Mouse (Mus musculus) liver, embryonic 16.5 days (tissue): ENCODE results near the gene Ubxn6. TPM values are rescaled to one million over a fixed set of nuclear protein-coding genes. Genes with fewer than 3 reads are reported as not detected.
"Not testable (repeated sequence)": the region's sequence is repeated elsewhere in the genome, so short reads cannot be mapped to it uniquely, and the experiment has no call there.

Experiments used
- ATAC-seq: fragments of 200-750 bp; cut with Nextera tagmentation; 2 replicates; pipeline ENCODE4 v1.8.0; 2017; ENCODE audit warnings: low read depth, mild to moderate bottlenecking, moderate number of reproducible peaks, moderate library complexity
- H3K27ac ChIP-seq: fragments of 300-500 bp; sonication (generic); 2 replicates; pipeline ENCODE4 v1.5.1; 2014; ENCODE audit warnings: mild to moderate bottlenecking, low read length
- H3K27me3 ChIP-seq: fragments of 300-500 bp; sonication (generic); 2 replicates; pipeline ENCODE4 v1.6.1; 2014; ENCODE audit warnings: low read depth, low read length, mixed read lengths; ENCODE audit not compliant: control insufficient read depth, insufficient read depth
- H3K36me3 ChIP-seq: fragments of 300-500 bp; sonication (generic); 2 replicates; pipeline ENCODE4 v1.6.1; 2014; ENCODE audit warnings: mild to moderate bottlenecking; ENCODE audit not compliant: control insufficient read depth, insufficient read depth
- H3K4me1 ChIP-seq: fragments of 300-500 bp; sonication (generic); 2 replicates; pipeline ENCODE4 v1.6.1; 2014; ENCODE audit warnings: low read depth, low read length, mixed read lengths; ENCODE audit not compliant: control insufficient read depth
- H3K4me2 ChIP-seq: fragments of 300-500 bp; sonication (generic); 2 replicates; pipeline ENCODE4 v1.6.1; 2014; ENCODE audit warnings: low read depth, low read length, mixed read lengths
- H3K4me3 ChIP-seq: fragments of 300-500 bp; sonication (generic); 2 replicates; pipeline ENCODE4 v1.5.1; 2014; ENCODE audit warnings: low read depth, mild to moderate bottlenecking, low read length
- H3K9ac ChIP-seq: fragments of 300-500 bp; sonication (generic); 2 replicates; pipeline ENCODE4 v1.6.1; 2014; ENCODE audit warnings: low read depth, low read length
- H3K9me3 ChIP-seq: fragments of 300-500 bp; sonication (generic); replicated peaks from 2 replicates; pipeline ENCODE4 v1.6.1; 2016; ENCODE audit warnings: low read length; ENCODE audit not compliant: control insufficient read depth
- WGBS: fragments of 180-500 bp; shearing (Covaris S2); extraction: QIAGEN DNeasy Blood & Tissue Kit; methylation state at CpG from one replicate; pipeline ENCODE4 v1.1.7; 2014; ENCODE audit not compliant: insufficient replicate concordance; 5-methylcytosine and 5-hydroxymethylcytosine counted together
- polyA plus RNA-seq: library from polyadenylated mRNA; unstranded; fragments of >200 nt; fragmentation: Nextera tagmentation; extraction: Ambion mirVana; gene quantifications from 2 replicates; pipeline ENCODE4 v1.2.1, GENCODE M21; 2015

Ubxn6 gene
- polyA plus RNA-seq, 1 experiment from 2014 or later = 14.1 TPM

DNA sequence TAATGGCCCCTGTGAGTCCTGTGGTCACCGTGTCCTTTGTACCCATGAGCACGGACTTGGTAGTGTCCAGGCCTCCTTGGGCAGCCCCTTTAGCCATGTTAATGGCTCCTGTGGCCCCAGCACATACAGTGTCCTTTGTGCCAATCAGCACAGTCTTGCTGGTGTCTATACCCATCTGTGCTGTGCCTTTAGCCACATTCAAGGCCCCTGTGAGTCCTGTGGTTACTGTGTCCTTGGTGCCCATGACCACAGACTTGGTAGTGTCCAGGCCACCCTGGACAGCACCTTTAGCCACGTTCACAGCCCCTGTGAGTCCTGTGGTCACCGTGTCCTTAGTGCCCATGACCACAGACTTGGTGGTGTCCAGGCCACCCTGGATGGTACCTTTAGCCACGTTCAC is 30.0 kb upstream of the Ubxn6 start:
- H3K4me2 ChIP-seq, H3K4me3 ChIP-seq, H3K9me3 ChIP-seq, H3K27ac ChIP-seq, H3K4me1 ChIP-seq, H3K27me3 ChIP-seq, ATAC-seq, H3K9ac ChIP-seq: not testable (repeated sequence)
- H3K36me3 ChIP-seq = peaks cover 18% of the 10 kb centered on the region
- 65% methylated on average over 2 of the region's 5 CpGs for WGBS

DNA sequence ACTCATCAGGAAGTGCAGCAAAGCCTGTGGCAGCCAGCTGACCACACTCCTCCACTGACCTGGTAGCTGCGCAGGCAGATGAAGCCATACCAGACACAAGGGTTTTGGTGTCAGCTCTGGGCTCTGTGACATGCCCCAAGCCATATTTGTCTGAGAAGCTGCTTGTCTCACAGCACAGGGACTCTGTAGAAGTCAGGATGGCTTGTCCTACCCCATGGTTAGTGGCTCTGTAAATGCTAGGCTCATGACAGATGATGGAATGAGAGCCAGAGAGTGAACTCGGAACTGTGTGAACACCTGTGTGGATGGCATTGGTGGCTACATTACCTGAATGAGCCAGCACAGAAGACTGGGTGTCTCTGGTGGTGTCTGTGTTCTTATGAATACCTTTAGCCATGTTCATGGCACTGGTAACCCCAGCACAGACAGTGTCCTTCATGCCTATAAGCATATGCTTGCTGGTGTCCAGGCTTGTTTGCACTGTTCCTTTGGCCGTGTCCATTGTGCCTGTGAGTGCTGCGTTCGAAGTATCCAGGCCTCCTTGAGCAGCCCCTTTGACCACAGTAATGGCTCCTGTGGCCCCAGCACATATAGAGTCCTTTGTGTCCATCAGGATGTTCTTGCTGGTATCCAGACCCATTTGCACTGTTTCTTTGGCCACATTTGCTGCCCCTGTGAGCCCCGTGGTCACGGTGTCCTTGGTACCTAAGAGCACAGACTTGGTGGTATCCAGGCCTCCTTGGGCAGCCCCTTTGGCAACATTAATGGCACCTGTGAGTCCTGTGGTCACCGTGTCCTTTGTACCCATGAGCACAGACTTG is 28.8 kb upstream of the Ubxn6 start:
- H3K36me3 ChIP-seq = peaks cover 23% of the 10 kb centered on the region
- no peak overlapping the region for H3K4me3 ChIP-seq
- no peaks in the 10 kb centered on the region for H3K9me3 ChIP-seq
- H3K9ac ChIP-seq = no peak overlapping the region
- no peaks in the 10 kb centered on the region for H3K4me1 ChIP-seq
- no peak overlapping the region for H3K4me2 ChIP-seq
- H3K27ac ChIP-seq = no peak overlapping the region
- no peak for ATAC-seq
- H3K27me3 ChIP-seq = no peaks in the 10 kb centered on the region
- WGBS = 82% methylated on average over 8 of the region's 8 CpGs

DNA sequence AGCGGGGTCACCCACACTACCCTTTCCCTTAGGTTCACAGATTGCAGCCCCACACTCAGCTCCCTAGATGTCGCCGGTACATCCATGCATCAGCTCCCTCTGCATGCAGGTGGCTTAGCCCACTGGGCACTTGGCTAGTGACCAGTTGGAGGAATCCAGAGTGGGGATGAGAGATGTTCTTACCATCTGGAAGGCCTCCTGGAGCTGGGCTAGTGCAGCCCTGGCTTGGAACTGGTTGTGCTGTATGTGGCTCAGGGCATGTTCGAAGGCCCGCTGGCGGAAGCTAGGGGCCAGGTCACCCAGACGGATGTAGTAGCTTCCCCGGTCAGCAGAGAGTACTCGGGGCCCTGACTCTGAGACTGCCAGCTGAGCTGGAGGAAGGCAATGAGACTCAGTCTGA is 28.1 kb upstream of the Ubxn6 start:
- Histone ChIP-seq H3K4me3 (no peak overlapping the region), H3K4me2 (no peak overlapping the region), H3K27ac (no peak overlapping the region), H3K27me3 (no peaks in the 10 kb centered on the region), H3K4me1 (no peaks in the 10 kb centered on the region), H3K9me3 (no peaks in the 10 kb centered on the region), H3K36me3 (peaks cover 30% of the 10 kb centered on the region), H3K9ac (no peak overlapping the region)
- ATAC-seq = no peak
- 78% methylated on average over 9 of the region's 9 CpGs for WGBS

DNA sequence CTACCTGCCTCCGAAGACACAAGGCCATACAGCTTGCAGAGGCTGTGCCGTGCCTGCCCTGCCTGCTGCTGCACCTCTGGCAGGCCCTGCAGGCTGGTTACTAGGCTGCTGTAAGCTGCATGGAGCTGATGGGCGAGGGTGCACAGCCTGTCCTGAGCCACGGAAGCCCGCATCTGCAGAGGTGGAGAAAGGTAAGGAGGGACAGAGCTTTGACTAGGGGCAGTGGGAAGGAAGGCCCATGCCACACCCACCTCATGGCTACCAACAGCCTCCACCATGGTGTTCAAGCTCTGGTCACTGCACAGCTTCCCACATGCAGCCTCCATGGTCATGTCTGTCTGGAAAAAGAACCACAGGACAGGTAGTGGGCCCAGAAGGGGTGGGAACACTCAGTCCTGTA is 27.3 kb upstream of the Ubxn6 start:
- no peak for ATAC-seq
- WGBS = 87% methylated on average over 5 of the region's 5 CpGs
- H3K4me3 ChIP-seq = no peak overlapping the region
- peaks cover 37% of the 10 kb centered on the region for H3K36me3 ChIP-seq
- no peak overlapping the region for H3K27ac ChIP-seq
- H3K27me3 ChIP-seq = no peaks in the 10 kb centered on the region
- H3K4me2 ChIP-seq = no peak overlapping the region
- no peaks in the 10 kb centered on the region for H3K4me1 ChIP-seq
- no peak overlapping the region for H3K9ac ChIP-seq
- no peaks in the 10 kb centered on the region for H3K9me3 ChIP-seq

DNA sequence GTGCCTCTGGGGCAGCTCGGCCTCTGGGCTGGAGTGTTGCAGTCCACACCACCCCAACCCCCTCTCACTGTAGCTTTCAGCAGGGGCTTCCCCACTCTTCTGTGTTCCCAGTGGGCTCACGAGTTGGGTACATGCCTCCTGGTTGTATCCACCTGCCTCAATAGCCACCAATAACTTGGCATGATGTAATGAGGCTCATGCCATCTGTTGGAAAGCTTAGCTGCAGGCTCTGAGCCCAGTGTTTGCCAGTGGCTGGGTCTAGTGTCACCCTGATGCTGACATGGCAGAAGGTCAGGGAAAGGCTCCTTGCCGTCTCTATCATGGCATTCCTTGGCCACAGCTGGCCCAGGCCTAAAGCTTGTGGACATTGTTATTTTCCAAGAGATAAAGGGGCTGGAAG is 26.0 kb upstream of the Ubxn6 start:
- H3K9me3 ChIP-seq = no peaks in the 10 kb centered on the region
- H3K27me3 ChIP-seq = no peaks in the 10 kb centered on the region
- ATAC-seq = no peak
- H3K4me1 ChIP-seq = no peaks in the 10 kb centered on the region
- WGBS = 70% methylated on average over 3 of the region's 3 CpGs
- H3K27ac ChIP-seq = no peak overlapping the region
- no peak overlapping the region for H3K9ac ChIP-seq
- H3K4me2 ChIP-seq = no peak overlapping the region
- H3K4me3 ChIP-seq = no peak overlapping the region
- peaks cover 42% of the 10 kb centered on the region for H3K36me3 ChIP-seq

DNA sequence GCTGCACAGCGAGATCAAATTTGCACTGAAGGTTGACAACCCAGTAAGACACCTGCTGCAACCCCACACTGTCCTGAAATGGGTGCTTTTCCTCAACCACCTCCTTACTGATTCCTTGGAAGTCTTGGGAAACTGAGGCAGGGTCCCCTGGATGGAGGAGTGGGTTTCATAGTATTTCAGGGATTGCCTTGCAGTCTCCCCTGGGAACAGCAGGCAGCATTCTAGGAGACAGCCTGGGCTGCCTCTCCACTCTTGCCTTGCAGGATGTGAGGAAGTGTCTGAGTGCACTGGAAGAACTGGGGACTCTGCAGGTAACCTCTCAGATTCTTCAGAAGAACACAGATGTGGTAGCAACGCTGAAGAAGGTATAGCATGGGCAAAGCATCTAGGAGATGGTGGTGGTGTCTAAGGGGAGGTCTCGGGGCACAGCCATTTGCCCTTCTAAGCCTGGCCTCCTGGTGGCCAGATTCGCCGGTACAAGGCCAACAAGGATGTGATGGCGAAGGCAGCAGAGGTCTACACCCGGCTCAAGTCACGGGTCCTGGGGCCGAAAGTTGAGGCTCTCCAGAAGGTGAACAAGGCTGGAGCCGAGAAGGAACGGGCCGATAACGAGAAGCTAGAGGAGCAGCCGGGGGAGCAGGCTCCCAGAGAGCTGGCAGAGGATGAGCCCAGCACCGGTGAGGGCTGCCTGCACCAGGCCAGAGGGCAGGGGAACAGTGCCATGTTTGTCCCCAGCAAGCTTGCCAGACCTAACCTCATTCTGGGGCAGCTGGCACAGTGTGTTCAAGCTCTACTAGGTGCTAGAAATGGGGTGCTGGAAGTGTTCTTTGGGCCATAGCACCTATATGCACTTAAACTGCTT is 24.1 kb upstream of the Ubxn6 start:
- H3K4me2 ChIP-seq = no peak overlapping the region
- no peak overlapping the region for H3K27ac ChIP-seq
- no peaks in the 10 kb centered on the region for H3K9me3 ChIP-seq
- H3K9ac ChIP-seq = no peak overlapping the region
- ATAC-seq = no peak
- no peaks in the 10 kb centered on the region for H3K4me1 ChIP-seq
- WGBS = 77% methylated on average over 15 of the region's 15 CpGs
- no peaks in the 10 kb centered on the region for H3K27me3 ChIP-seq
- no peak overlapping the region for H3K4me3 ChIP-seq
- H3K36me3 ChIP-seq = peaks cover 42% of the 10 kb centered on the region

DNA sequence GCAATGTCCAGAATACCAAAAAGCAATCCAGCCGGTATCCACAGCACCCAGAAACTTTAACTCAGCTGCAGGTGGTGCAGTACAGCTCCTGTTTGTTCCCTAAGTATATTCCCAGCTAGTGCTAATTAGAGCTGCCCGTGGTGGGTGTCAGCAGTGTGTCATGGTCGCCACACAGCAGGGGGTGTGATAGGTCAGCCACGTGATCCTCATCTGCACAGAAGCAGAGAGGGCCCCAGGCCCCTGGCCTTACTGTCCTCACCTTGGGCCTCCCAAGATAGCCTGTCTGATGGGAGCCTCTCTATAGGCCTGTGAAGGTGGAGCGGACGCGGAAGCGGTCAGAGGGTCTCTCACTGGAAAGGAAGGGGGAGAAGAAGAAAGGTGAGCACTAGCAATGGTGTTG is 23.4 kb upstream of the Ubxn6 start:
- Histone ChIP-seq H3K9ac (no peak overlapping the region), H3K4me2 (no peak overlapping the region), H3K4me3 (no peak overlapping the region), H3K9me3 (no peaks in the 10 kb centered on the region), H3K4me1 (no peaks in the 10 kb centered on the region), H3K27me3 (no peaks in the 10 kb centered on the region), H3K36me3 (peaks cover 45% of the 10 kb centered on the region), H3K27ac (no peak overlapping the region)
- ATAC-seq = no peak
- WGBS = 89% methylated on average over 8 of the region's 8 CpGs

DNA sequence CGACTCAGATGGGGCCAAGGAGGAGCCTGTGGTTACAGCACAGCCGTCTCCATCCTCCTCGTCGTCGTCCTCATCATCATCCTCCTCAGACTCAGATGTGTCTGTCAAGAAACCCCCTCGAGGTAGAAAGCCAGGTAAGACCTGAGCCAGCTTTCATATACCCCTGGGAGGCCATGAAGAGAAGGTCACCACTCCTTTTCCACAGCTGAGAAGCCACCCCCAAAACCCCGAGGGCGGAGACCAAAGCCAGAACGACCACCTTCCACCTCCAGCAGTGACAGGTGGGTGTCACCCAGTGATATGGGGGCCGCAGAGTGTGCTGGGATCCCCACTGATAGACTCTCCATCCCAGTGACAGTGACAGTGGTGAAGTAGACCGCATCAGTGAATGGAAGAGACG is 22.1 kb upstream of the Ubxn6 start:
- no peaks in the 10 kb centered on the region for H3K27me3 ChIP-seq
- H3K9me3 ChIP-seq = no peaks in the 10 kb centered on the region
- no peak overlapping the region for H3K4me3 ChIP-seq
- 77% methylated on average over 12 of the region's 12 CpGs for WGBS
- H3K36me3 ChIP-seq = peaks cover 39% of the 10 kb centered on the region
- no peaks in the 10 kb centered on the region for H3K4me1 ChIP-seq
- ATAC-seq = no peak
- H3K9ac ChIP-seq = no peak overlapping the region
- H3K27ac ChIP-seq = no peak overlapping the region
- no peak overlapping the region for H3K4me2 ChIP-seq

DNA sequence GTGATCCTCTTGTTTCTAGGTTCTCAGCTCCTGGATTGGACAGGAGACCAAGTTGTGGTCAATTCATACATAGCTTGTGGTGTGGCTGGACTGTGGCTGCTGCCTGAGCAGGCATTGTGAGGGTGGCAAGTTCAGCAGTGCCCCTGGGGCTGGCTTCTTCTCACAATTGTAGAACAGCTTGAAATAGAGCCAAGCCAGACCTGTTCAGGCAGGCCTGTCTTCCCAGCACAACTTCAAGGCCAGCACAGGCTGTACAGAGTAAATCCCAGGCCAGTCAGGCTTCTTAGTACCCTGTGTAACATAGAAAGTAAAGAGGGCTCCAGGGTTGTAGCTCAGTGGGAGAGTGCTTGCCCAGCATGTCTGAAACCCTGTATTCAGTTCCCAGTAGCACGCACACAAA is 18.0 kb upstream of the Ubxn6 start:
- 88% methylated on average over 1 of the region's 1 CpGs for WGBS
- Histone ChIP-seq H3K36me3 (peaks cover 14% of the 10 kb centered on the region), H3K4me2 (no peak overlapping the region), H3K4me1 (no peaks in the 10 kb centered on the region), H3K27me3 (no peaks in the 10 kb centered on the region), H3K4me3 (no peak overlapping the region), H3K9me3 (no peaks in the 10 kb centered on the region), H3K9ac (no peak overlapping the region), H3K27ac (no peak overlapping the region)
- ATAC-seq = no peak
